Mouse (Mus musculus) small intestine, adult 2 months (tissue): ENCODE data around the gene Pgc.

Experiments used
- CTCF ChIP-seq: fragments of 200-500 bp; IDR thresholded peaks from 2 replicates; pipeline ENCODE4 v1.5.1; 2012; ENCODE audit warnings: low read depth, mild to moderate bottlenecking, control low read depth, inconsistent platforms, low read length, moderate library complexity, mixed read lengths; ENCODE audit not compliant: insufficient replicate concordance, insufficient read length; ENCODE audit errors: extremely low read depth
- POLR2A ChIP-seq: fragments of 200-500 bp; IDR thresholded peaks from 2 replicates; pipeline ENCODE4 v1.6.1; 2012; ENCODE audit warnings: low read depth, mild to moderate bottlenecking, control low read depth, inconsistent platforms, low read length, moderate library complexity

GRCm38 (mm10) chr17:47736856-47737255 lies 10.2 kb downstream of the Pgc start, which contains the start of gene Tfeb:
- TF ChIP-seq CTCF (peak; percentile 91), POLR2A (peak; percentile 77; the same call in 1 of the 2 replicates)
